Mouse (Mus musculus) small intestine, adult 10 weeks (tissue): Measurements from ENCODE around the gene Serpinh1. TPM values are rescaled to one million over a fixed set of nuclear protein-coding genes. Genes with fewer than 3 reads are reported as not detected.

Experiments
- polyA plus RNA-seq: library from polyadenylated mRNA; stranded (reverse); fragments of 350-450 nt; fragmentation: Illumina TruSeq; extraction: RNeasy Lipid Tissue Mini Kit (QIAGEN cat#74804); gene quantifications from one replicate; pipeline ENCODE4 v1.2.3, GENCODE M21; 2014; ENCODE audit warnings: low replicate concordance

The Serpinh1 gene
- polyA plus RNA-seq = 13.3 TPM

DNA sequence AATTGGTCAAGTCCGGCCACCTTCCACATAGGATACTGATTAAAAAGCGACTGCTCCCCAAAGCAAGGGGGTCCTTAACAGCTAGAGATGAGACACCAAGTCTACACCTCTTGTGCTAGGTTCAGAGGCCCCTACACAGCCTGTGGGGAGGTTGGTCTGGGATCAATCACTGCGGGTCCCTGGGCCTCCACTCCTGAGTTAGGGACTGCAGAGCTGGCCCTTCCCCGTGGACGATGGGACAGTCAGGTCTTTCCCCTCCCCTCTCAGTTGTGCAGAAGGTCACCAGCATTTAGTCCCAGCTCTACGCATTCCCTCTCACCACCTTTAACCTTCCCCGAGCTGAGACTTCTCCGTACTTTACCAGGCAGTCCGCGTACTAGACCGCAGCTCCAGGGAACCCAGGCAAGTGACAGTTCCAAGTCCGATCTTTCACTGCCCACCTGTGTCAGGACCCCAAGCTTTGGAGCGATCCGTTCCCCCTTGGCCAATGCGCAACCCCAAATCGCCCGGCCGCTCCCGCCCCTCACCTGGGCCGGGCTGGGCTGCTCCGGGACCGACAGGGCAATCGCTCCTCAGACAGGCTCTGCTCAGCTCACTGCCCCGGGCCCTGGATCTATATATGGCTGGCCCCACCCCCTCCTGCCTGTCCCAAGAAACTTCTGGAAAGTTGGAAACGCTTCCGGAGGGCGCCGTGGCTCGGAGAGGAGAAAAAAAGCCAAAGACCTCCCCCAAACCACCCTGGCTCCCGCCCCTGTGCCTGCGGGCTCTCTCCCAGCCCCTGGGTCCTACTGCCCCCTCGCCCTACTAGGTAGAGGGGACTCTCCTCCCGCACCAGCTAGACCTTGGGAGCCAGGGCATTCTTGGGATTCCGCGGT, at the start of gene Serpinh1:
Gene Serpinh1 (minus strand): TSS at position 714 of the 875 bp plus-strand sequence.

GRCm38 (mm10) chr7:99381214-99382087, 28.4 kb upstream of the Serpinh1 start, which contains the start of gene Gdpd5:
TSS of gene Gdpd5 (plus strand) at chr7:99381414.

Other genes with a start within 250 kb of the Serpinh1 start
- 7.9 TPM for gene Uvrag, start 212.1 kb downstream of the Serpinh1 start, polyA plus RNA-seq
- 37.5 TPM for gene Dgat2, start 170.5 kb downstream of the Serpinh1 start, polyA plus RNA-seq
- 26.9 TPM for gene Mogat2, start 114.6 kb downstream of the Serpinh1 start, polyA plus RNA-seq
- gene Map6, start 85.8 kb downstream of the Serpinh1 start, polyA plus RNA-seq = 0.22 TPM
- 0.11 TPM for gene Gdpd5, start 28.2 kb upstream of the Serpinh1 start, polyA plus RNA-seq
- not detected for gene Klhl35, start 112.8 kb upstream of the Serpinh1 start, polyA plus RNA-seq
- 387 TPM for gene Rps3, start 130.5 kb upstream of the Serpinh1 start, polyA plus RNA-seq
- 17.4 TPM for gene Arrb1, start 182.2 kb upstream of the Serpinh1 start, polyA plus RNA-seq